Mouse (Mus musculus): ENCODE measurements around the gene D630003M21Rik. TPM values are rescaled to one million over a fixed set of nuclear protein-coding genes. Genes with fewer than 3 reads are reported as not detected.

The D630003M21Rik gene
- polyA plus RNA-seq, 1 experiment: 3.1 TPM

- no peak for DNase-seq
- TF ChIP-seq POLR2A (IDR thresholded peaks at IDR 0.05; ENCODE audit: control insufficient read depth, extremely low read depth, insufficient read depth, low read length, poor library complexity) (no peak), CTCF (IDR thresholded peaks at IDR 0.05; ENCODE audit: borderline replicate concordance, control insufficient read depth, extremely low read depth, insufficient read depth, low read length, poor library complexity) (no peak)
- H3K27me3 ChIP-seq (ENCODE audit: control insufficient read depth, insufficient read depth, low read length): no peaks in the 10 kb centered on the region
- no peak overlapping the region for H3K4me3 ChIP-seq (ENCODE audit: control insufficient read depth, insufficient read depth, low read length)
- no peaks in the 10 kb centered on the region for H3K36me3 ChIP-seq (ENCODE audit: control insufficient read depth, insufficient read depth, low read length)
- WGBS: 89% methylated on average over 4 of the region's 4 CpGs
- no peak overlapping the region for H3K27ac ChIP-seq (ENCODE audit: control insufficient read depth, insufficient read depth, low read length)
- H3K4me1 ChIP-seq (replicated peaks; ENCODE audit: control insufficient read depth, insufficient read depth, low read length): no peaks in the 10 kb centered on the region
These were observed 21.5 kb upstream of the D630003M21Rik start for GRCm38 (mm10) chr2:158250558-158250957.

DNA sequence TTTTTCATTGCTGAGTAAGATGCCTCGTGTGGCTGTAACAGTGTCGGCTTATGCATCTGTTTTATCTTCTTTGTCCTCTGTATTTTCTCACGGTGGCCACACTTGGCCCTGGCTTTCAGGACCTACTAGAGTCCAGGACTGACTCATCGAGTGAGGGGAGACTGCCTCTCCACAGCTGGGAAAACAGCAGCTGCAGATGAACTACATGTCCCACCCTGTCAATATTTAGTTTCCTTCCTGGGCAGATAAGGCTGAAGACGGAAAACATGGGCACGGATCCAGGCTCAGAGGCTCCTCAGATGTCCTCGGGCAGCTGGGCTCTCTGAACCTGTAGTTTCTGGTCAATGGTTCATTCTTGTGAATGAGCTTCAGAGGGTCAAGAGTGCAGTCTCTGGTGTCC lies 19.3 kb upstream of the D630003M21Rik start:
- no peak overlapping the region for H3K27ac ChIP-seq (ENCODE audit: control insufficient read depth, insufficient read depth, low read length)
- no peaks in the 10 kb centered on the region for H3K27me3 ChIP-seq (ENCODE audit: control insufficient read depth, insufficient read depth, low read length)
- 58% methylated on average over 7 of the region's 7 CpGs for WGBS
- no peak overlapping the region for H3K4me3 ChIP-seq (ENCODE audit: control insufficient read depth, insufficient read depth, low read length)
- no peaks in the 10 kb centered on the region for H3K4me1 ChIP-seq (replicated peaks; ENCODE audit: control insufficient read depth, insufficient read depth, low read length)
- H3K36me3 ChIP-seq (ENCODE audit: control insufficient read depth, insufficient read depth, low read length): no peaks in the 10 kb centered on the region
- TF ChIP-seq CTCF (IDR thresholded peaks at IDR 0.05; ENCODE audit: borderline replicate concordance, control insufficient read depth, extremely low read depth, insufficient read depth, low read length, poor library complexity) (no peak), POLR2A (IDR thresholded peaks at IDR 0.05; ENCODE audit: control insufficient read depth, extremely low read depth, insufficient read depth, low read length, poor library complexity) (no peak)
- no peak for DNase-seq

DNA sequence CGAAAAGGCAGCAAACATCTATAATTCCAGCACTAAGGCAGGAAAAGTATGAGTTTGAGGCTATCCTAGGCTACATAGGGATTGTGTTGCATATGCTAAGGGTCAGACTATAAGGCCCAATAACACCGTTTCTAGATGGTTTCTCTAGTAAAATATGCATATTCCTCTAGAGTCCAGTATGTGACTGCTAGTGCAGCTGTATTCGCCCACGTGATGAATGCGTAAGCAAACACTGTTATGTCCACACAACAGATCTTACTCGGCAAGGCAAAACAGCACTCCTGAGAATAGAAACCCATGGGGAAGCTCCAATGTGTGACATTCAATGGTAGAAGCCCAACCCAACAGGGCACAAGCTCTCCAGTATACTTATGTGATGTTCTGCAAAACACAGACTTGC lies 18.8 kb upstream of the D630003M21Rik start:
- Histone ChIP-seq H3K27ac (ENCODE audit: control insufficient read depth, insufficient read depth, low read length) (no peak overlapping the region), H3K4me1 (replicated peaks; ENCODE audit: control insufficient read depth, insufficient read depth, low read length) (0 out of 2 replicates have a peak, but pooled peaks cover 2% of the 10 kb centered on the region), H3K27me3 (ENCODE audit: control insufficient read depth, insufficient read depth, low read length) (no peaks in the 10 kb centered on the region), H3K36me3 (ENCODE audit: control insufficient read depth, insufficient read depth, low read length) (no peaks in the 10 kb centered on the region), H3K4me3 (ENCODE audit: control insufficient read depth, insufficient read depth, low read length) (no peak overlapping the region)
- DNase-seq: no peak
- TF ChIP-seq CTCF (IDR thresholded peaks at IDR 0.05; ENCODE audit: borderline replicate concordance, control insufficient read depth, extremely low read depth, insufficient read depth, low read length, poor library complexity) (no peak), POLR2A (IDR thresholded peaks at IDR 0.05; ENCODE audit: control insufficient read depth, extremely low read depth, insufficient read depth, low read length, poor library complexity) (no peak)
- 92% methylated on average over 6 of the region's 6 CpGs for WGBS

DNA sequence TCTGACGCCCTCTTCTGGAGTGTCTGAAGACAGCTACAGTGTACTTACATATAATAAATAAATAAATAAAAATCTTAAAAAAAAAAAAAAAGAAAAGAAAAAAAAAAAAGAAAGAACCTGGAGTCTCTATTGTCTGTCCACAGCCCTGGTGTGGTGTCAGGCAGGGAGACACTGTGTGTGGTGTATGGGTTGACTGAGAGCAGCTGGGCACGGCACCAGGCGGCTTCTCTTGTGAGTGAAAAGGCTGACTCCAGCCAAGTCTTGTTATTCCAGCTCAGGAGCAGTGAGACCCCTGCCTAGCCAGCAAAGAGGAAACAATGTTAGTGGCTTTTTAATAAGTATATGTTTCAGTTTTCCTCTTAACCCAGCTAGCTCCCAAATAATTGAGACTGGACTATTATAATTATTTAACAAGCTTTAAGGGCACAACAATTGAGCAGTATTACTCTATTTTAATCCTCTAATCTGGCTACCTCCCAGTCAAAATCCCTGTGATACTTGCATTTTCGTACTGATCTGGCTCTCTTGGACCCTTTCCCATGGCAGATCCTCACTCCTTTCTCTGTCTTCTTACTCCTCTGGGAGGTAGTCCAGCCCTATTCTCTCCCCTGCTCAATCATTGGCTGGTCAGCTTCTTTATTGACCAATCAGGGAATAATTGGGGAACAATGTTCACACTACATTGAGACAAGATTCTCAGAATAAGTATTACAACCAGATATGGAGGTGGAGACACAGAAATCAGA lies 16.2 kb upstream of the D630003M21Rik start:
- 89% methylated on average over 4 of the region's 4 CpGs for WGBS
- no peak for TF ChIP-seq POLR2A (IDR thresholded peaks at IDR 0.05; ENCODE audit: control insufficient read depth, extremely low read depth, insufficient read depth, low read length, poor library complexity)
- TF ChIP-seq CTCF (IDR thresholded peaks at IDR 0.05; ENCODE audit: borderline replicate concordance, control insufficient read depth, extremely low read depth, insufficient read depth, low read length, poor library complexity): no peak
- DNase-seq: no peak
- Histone ChIP-seq H3K27me3 (ENCODE audit: control insufficient read depth, insufficient read depth, low read length) (no peaks in the 10 kb centered on the region), H3K4me3 (ENCODE audit: control insufficient read depth, insufficient read depth, low read length) (no peak overlapping the region), H3K36me3 (ENCODE audit: control insufficient read depth, insufficient read depth, low read length) (no peaks in the 10 kb centered on the region), H3K27ac (ENCODE audit: control insufficient read depth, insufficient read depth, low read length) (no peak overlapping the region), H3K4me1 (replicated peaks; ENCODE audit: control insufficient read depth, insufficient read depth, low read length) (0 out of 2 replicates have a peak, but pooled peaks cover 3% of the 10 kb centered on the region)

GRCm38 (mm10) chr2:158243129-158243870 lies 14.3 kb upstream of the D630003M21Rik start:
- H3K4me1 ChIP-seq (replicated peaks; ENCODE audit: control insufficient read depth, insufficient read depth, low read length): 0 out of 2 replicates have a peak, but pooled peaks cover 3% of the 10 kb centered on the region
- no peaks in the 10 kb centered on the region for H3K36me3 ChIP-seq (ENCODE audit: control insufficient read depth, insufficient read depth, low read length)
- TF ChIP-seq POLR2A (IDR thresholded peaks at IDR 0.05; ENCODE audit: control insufficient read depth, extremely low read depth, insufficient read depth, low read length, poor library complexity) (no peak), CTCF (IDR thresholded peaks at IDR 0.05; ENCODE audit: borderline replicate concordance, control insufficient read depth, extremely low read depth, insufficient read depth, low read length, poor library complexity) (no peak)
- WGBS: 85% methylated on average over 18 of the region's 18 CpGs
- no peak overlapping the region for H3K4me3 ChIP-seq (ENCODE audit: control insufficient read depth, insufficient read depth, low read length)
- H3K27me3 ChIP-seq (ENCODE audit: control insufficient read depth, insufficient read depth, low read length): no peaks in the 10 kb centered on the region
- no peak overlapping the region for H3K27ac ChIP-seq (ENCODE audit: control insufficient read depth, insufficient read depth, low read length)
- DNase-seq: no peak

DNA sequence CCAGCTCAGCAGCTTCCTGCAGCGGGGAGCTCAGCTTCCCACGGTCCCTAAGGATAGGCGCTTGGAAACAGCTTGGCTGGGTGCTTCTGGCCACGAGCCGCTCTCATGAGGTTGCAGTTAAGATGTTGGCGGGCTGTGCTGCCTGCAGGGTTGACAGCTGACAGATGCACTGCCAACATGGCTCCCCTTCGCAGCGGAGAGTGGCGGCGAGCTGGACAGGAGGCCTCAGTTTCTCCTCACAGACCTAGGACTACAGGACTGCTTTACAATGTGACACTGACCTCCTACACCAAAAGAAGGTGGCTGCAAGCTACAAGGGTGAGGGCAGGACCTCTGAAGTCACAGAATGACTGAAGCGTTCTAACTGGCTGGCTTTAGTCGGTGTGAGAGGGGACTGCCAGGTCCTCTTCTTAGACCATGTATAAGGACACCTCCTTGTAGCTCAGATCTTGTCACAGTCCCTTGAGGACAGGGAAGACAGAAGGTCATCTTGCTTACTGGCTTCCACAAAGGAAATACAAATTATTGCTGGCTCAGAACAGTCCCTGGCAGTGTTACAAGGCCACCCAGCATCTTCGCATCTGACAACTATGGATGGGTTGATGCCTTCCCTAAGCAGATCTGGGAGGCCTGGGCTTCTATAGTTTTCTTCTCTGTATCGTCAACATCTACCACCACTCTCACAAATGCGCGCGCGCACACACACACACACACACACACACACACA lies 13.3 kb upstream of the D630003M21Rik start:
- no peak overlapping the region for H3K4me3 ChIP-seq (ENCODE audit: control insufficient read depth, insufficient read depth, low read length)
- H3K27me3 ChIP-seq (ENCODE audit: control insufficient read depth, insufficient read depth, low read length): no peaks in the 10 kb centered on the region
- H3K27ac ChIP-seq (ENCODE audit: control insufficient read depth, insufficient read depth, low read length): no peak overlapping the region
- DNase-seq: no peak
- WGBS: 93% methylated on average over 18 of the region's 18 CpGs
- no peaks in the 10 kb centered on the region for H3K36me3 ChIP-seq (ENCODE audit: control insufficient read depth, insufficient read depth, low read length)
- TF ChIP-seq POLR2A (IDR thresholded peaks at IDR 0.05; ENCODE audit: control insufficient read depth, extremely low read depth, insufficient read depth, low read length, poor library complexity): no peak
- TF ChIP-seq CTCF (IDR thresholded peaks at IDR 0.05; ENCODE audit: borderline replicate concordance, control insufficient read depth, extremely low read depth, insufficient read depth, low read length, poor library complexity): no peak
- H3K4me1 ChIP-seq (replicated peaks; ENCODE audit: control insufficient read depth, insufficient read depth, low read length): 0 out of 2 replicates have a peak, but pooled peaks cover 3% of the 10 kb centered on the region

All from thymus, adult 2 months (tissue).